Mouse (Mus musculus): ENCODE data around the gene Entpd6. TPM values are rescaled to one million over a fixed set of nuclear protein-coding genes. Genes with fewer than 3 reads are reported as not detected.

Gene Entpd6
- polyA plus RNA-seq, 1 experiment from 2014 or later, result 22.6 TPM

DNA sequence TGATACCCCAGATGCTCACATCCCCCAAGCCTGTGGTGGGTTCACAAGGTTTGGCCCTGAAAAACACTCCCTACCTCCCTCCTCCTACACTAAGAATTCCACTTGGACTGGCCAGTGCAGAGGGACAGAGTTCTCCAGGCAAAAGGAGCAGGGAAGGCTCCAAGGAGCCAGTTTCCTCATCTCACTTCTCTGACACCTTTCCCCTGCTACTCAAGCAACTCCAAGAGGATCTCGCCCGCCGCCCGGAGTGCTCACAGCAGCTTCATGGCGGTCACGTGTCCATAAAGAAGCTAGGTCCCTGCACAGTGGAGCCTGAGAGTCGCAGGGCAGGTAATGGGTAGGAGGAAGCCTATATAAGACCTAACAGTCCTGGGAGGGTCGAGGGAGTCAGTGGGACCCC is 23.2 kb downstream of the Entpd6 start:
- no peak overlapping the region for H3K9ac ChIP-seq (ENCODE audit: low read length)
- no peak for ATAC-seq (ENCODE audit: insufficient number of reproducible peaks, low FRiP score, low TSS enrichment, low read depth)
- 0 out of 2 replicates have a peak, but pooled peaks cover 3% of the 10 kb centered on the region for H3K36me3 ChIP-seq (ENCODE audit: control insufficient read depth, insufficient read depth, low read length)
- DNase-seq (ENCODE audit: low spot score), result no peak
- no peak overlapping the region for H3K27ac ChIP-seq (replicated peaks; ENCODE audit: low read depth, low read length)
- no peaks in the 10 kb centered on the region for H3K27me3 ChIP-seq (ENCODE audit: control insufficient read depth, insufficient read depth, low read length)
- no peak overlapping the region for H3K4me2 ChIP-seq (ENCODE audit: low read depth, severe bottlenecking)
- no peak overlapping the region for H3K4me3 ChIP-seq (ENCODE audit: low read depth, low read length)
- WGBS, result 86% methylated on average over 8 of the region's 8 CpGs
- H3K9me3 ChIP-seq (ENCODE audit: control insufficient read depth, low read length), result no peaks in the 10 kb centered on the region
- no peaks in the 10 kb centered on the region for H3K4me1 ChIP-seq (ENCODE audit: control insufficient read depth, insufficient read depth, low read length)

DNA sequence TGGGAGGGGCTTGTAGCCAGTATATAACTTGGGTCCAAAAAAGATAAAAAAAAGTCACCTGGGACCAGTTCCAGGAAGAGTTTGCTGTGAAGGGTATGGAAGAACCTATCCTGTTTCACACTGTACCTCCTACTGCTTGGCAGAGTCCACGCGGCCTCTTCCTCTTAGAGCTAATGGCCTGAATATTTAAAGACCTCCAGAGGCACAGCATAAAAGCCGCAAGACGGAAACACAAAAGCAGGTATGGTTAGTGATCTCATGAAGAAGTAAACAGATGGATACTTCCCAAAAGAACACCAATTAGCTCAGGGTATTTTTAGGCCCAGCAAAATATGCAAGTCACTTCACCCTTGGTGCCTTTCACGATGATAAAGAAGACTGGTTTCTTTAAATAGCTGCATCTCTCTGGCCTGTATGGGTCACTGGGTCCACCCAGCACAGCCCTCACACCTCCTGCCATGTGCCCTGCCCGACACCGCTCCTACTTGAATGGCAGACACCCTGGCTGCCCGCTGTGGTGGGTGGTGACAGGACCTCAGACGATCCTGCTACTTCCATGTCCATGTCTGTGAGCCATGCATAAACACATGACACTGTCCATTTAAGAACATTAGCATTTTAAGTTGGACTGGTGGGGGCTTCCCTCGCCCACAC is 23.8 kb downstream of the Entpd6 start:
- Histone ChIP-seq H3K27me3 (ENCODE audit: control insufficient read depth, insufficient read depth, low read length) (no peaks in the 10 kb centered on the region), H3K4me2 (ENCODE audit: low read depth, severe bottlenecking) (no peak overlapping the region), H3K4me3 (ENCODE audit: low read depth, low read length) (no peak overlapping the region), H3K27ac (replicated peaks; ENCODE audit: low read depth, low read length) (no peak overlapping the region), H3K36me3 (ENCODE audit: control insufficient read depth, insufficient read depth, low read length) (0 out of 2 replicates have a peak, but pooled peaks cover 3% of the 10 kb centered on the region), H3K4me1 (ENCODE audit: control insufficient read depth, insufficient read depth, low read length) (no peaks in the 10 kb centered on the region), H3K9ac (ENCODE audit: low read length) (no peak overlapping the region), H3K9me3 (ENCODE audit: control insufficient read depth, low read length) (no peaks in the 10 kb centered on the region)
- 86% methylated on average over 10 of the region's 10 CpGs for WGBS
- ATAC-seq (ENCODE audit: insufficient number of reproducible peaks, low FRiP score, low TSS enrichment, low read depth), result no peak
- DNase-seq (ENCODE audit: low spot score), result no peak

- Histone ChIP-seq H3K4me1 (ENCODE audit: control insufficient read depth, insufficient read depth, low read length) (0 out of 2 replicates have a peak, but pooled peaks cover 3% of the 10 kb centered on the region), H3K9me3 (ENCODE audit: control insufficient read depth, low read length) (no peaks in the 10 kb centered on the region), H3K4me2 (ENCODE audit: low read depth, severe bottlenecking) (no peak overlapping the region), H3K9ac (ENCODE audit: low read length) (no peak overlapping the region), H3K27me3 (ENCODE audit: control insufficient read depth, insufficient read depth, low read length) (no peaks in the 10 kb centered on the region), H3K27ac (replicated peaks; ENCODE audit: low read depth, low read length) (no peak overlapping the region), H3K4me3 (ENCODE audit: low read depth, low read length) (no peak overlapping the region), H3K36me3 (ENCODE audit: control insufficient read depth, insufficient read depth, low read length) (no peaks in the 10 kb centered on the region)
- no peak for ATAC-seq (ENCODE audit: insufficient number of reproducible peaks, low FRiP score, low TSS enrichment, low read depth)
- no peak for DNase-seq (ENCODE audit: low spot score)
- 84% methylated on average over 2 of the region's 2 CpGs for WGBS
Measured at GRCm38 (mm10) chr2:150782801-150783200, 34.0 kb downstream of the Entpd6 start.

- Histone ChIP-seq H3K4me3 (ENCODE audit: low read depth, low read length) (peak within 1 kb of the TSS; percentile 86), H3K9me3 (ENCODE audit: control insufficient read depth, low read length) (no peaks in the 10 kb centered on the region), H3K27me3 (ENCODE audit: control insufficient read depth, insufficient read depth, low read length) (no peaks in the 10 kb centered on the region), H3K9ac (ENCODE audit: low read length) (peak within 1 kb of the TSS; percentile 66), H3K4me2 (ENCODE audit: low read depth, severe bottlenecking) (peak within 1 kb of the TSS; percentile 79), H3K36me3 (ENCODE audit: control insufficient read depth, insufficient read depth, low read length) (no peaks in the 10 kb centered on the region), H3K27ac (replicated peaks; ENCODE audit: low read depth, low read length) (no peak within 1 kb of the TSS), H3K4me1 (ENCODE audit: control insufficient read depth, insufficient read depth, low read length) (0 out of 2 replicates have a peak, but pooled peaks cover 5% of the 10 kb centered on the region)
- 2% methylated on average over 58 of the region's 58 CpGs for WGBS
- DNase-seq (ENCODE audit: low spot score), result peak; percentile 85
- ATAC-seq (ENCODE audit: insufficient number of reproducible peaks, low FRiP score, low TSS enrichment, low read depth), result peak; percentile 92
Measured at GRCm38 (mm10) chr2:150786251-150787180, 37.7 kb downstream of the Entpd6 start, which contains the start of gene Pygb. Gene Pygb (plus strand): TSS chr2:150786735.

DNA sequence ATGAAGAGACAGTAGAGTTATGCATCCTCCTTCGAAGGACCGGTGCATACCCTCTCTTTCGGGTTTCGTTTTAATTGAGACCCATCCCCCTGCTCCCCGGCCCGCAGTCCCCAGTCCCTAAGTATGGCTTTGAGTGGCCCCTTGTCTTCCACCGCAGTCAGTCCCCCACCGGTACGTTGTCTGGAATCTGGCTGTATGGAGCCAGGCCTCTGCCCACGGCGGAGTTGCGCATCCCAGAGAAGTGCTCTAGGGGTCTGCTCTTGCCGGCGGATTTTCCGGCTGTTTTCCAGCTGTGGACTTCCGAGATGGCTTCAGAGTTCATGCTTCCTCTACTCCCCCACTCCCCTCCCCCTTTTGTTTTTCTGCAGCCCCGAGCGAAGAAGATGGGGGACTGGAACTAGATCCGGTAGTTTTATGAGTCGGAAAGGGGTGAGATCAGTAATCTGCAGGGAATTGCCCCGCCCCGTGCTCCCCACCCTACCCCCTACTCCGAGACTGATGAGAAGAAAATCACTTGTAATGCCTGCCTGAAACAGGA is 38.5 kb downstream of the Entpd6 start:
- Histone ChIP-seq H3K27ac (replicated peaks; ENCODE audit: low read depth, low read length) (no peak overlapping the region), H3K4me2 (ENCODE audit: low read depth, severe bottlenecking) (peak overlapping the region; percentile 79), H3K4me3 (ENCODE audit: low read depth, low read length) (peak overlapping the region; percentile 86), H3K9me3 (ENCODE audit: control insufficient read depth, low read length) (no peaks in the 10 kb centered on the region), H3K4me1 (ENCODE audit: control insufficient read depth, insufficient read depth, low read length) (0 out of 2 replicates have a peak, but pooled peaks cover 5% of the 10 kb centered on the region), H3K27me3 (ENCODE audit: control insufficient read depth, insufficient read depth, low read length) (no peaks in the 10 kb centered on the region), H3K36me3 (ENCODE audit: control insufficient read depth, insufficient read depth, low read length) (no peaks in the 10 kb centered on the region), H3K9ac (ENCODE audit: low read length) (peak overlapping the region; percentile 66)
- peak; percentile 52 for DNase-seq (ENCODE audit: low spot score)
- peak; percentile 52 for ATAC-seq (ENCODE audit: insufficient number of reproducible peaks, low FRiP score, low TSS enrichment, low read depth)
- WGBS, result under 1% methylated on average over 23 of the region's 23 CpGs

GRCm38 (mm10) chr2:150788768-150789550 is 40.1 kb downstream of the Entpd6 start:
- Histone ChIP-seq H3K4me2 (ENCODE audit: low read depth, severe bottlenecking) (no peak overlapping the region), H3K27ac (replicated peaks; ENCODE audit: low read depth, low read length) (no peak overlapping the region), H3K9me3 (ENCODE audit: control insufficient read depth, low read length) (no peaks in the 10 kb centered on the region), H3K36me3 (ENCODE audit: control insufficient read depth, insufficient read depth, low read length) (no peaks in the 10 kb centered on the region), H3K4me3 (ENCODE audit: low read depth, low read length) (no peak overlapping the region), H3K27me3 (ENCODE audit: control insufficient read depth, insufficient read depth, low read length) (no peaks in the 10 kb centered on the region), H3K4me1 (ENCODE audit: control insufficient read depth, insufficient read depth, low read length) (0 out of 2 replicates have a peak, but pooled peaks cover 5% of the 10 kb centered on the region), H3K9ac (ENCODE audit: low read length) (no peak overlapping the region)
- DNase-seq (ENCODE audit: low spot score), result no peak
- WGBS, result 78% methylated on average over 4 of the region's 4 CpGs
- ATAC-seq (ENCODE audit: insufficient number of reproducible peaks, low FRiP score, low TSS enrichment, low read depth), result no peak

GRCm38 (mm10) chr2:150793320-150793719 is 44.5 kb downstream of the Entpd6 start:
- no peak overlapping the region for H3K4me3 ChIP-seq (ENCODE audit: low read depth, low read length)
- no peak overlapping the region for H3K27ac ChIP-seq (replicated peaks; ENCODE audit: low read depth, low read length)
- no peak for ATAC-seq (ENCODE audit: insufficient number of reproducible peaks, low FRiP score, low TSS enrichment, low read depth)
- H3K9me3 ChIP-seq (ENCODE audit: control insufficient read depth, low read length), result no peaks in the 10 kb centered on the region
- H3K9ac ChIP-seq (ENCODE audit: low read length), result no peak overlapping the region
- H3K4me1 ChIP-seq (ENCODE audit: control insufficient read depth, insufficient read depth, low read length), result 0 out of 2 replicates have a peak, but pooled peaks cover 2% of the 10 kb centered on the region
- no peak for DNase-seq (ENCODE audit: low spot score)
- WGBS, result 52% methylated on average over 4 of the region's 4 CpGs
- no peaks in the 10 kb centered on the region for H3K36me3 ChIP-seq (ENCODE audit: control insufficient read depth, insufficient read depth, low read length)
- no peaks in the 10 kb centered on the region for H3K27me3 ChIP-seq (ENCODE audit: control insufficient read depth, insufficient read depth, low read length)
- H3K4me2 ChIP-seq (ENCODE audit: low read depth, severe bottlenecking), result no peak overlapping the region

- Histone ChIP-seq H3K27ac (replicated peaks; ENCODE audit: low read depth, low read length) (no peak overlapping the region), H3K9ac (ENCODE audit: low read length) (no peak overlapping the region), H3K36me3 (ENCODE audit: control insufficient read depth, insufficient read depth, low read length) (no peaks in the 10 kb centered on the region), H3K4me3 (ENCODE audit: low read depth, low read length) (no peak overlapping the region), H3K9me3 (ENCODE audit: control insufficient read depth, low read length) (no peaks in the 10 kb centered on the region), H3K4me1 (ENCODE audit: control insufficient read depth, insufficient read depth, low read length) (no peaks in the 10 kb centered on the region), H3K4me2 (ENCODE audit: low read depth, severe bottlenecking) (no peak overlapping the region), H3K27me3 (ENCODE audit: control insufficient read depth, insufficient read depth, low read length) (no peaks in the 10 kb centered on the region)
- ATAC-seq (ENCODE audit: insufficient number of reproducible peaks, low FRiP score, low TSS enrichment, low read depth), result no peak
- WGBS, result 89% methylated on average over 7 of the region's 7 CpGs
- no peak for DNase-seq (ENCODE audit: low spot score)
Measured at GRCm38 (mm10) chr2:150798084-150798483, 49.2 kb downstream of the Entpd6 start.

Data from limb, embryonic 11.5 days (tissue).